In the genomic region with DNA sequence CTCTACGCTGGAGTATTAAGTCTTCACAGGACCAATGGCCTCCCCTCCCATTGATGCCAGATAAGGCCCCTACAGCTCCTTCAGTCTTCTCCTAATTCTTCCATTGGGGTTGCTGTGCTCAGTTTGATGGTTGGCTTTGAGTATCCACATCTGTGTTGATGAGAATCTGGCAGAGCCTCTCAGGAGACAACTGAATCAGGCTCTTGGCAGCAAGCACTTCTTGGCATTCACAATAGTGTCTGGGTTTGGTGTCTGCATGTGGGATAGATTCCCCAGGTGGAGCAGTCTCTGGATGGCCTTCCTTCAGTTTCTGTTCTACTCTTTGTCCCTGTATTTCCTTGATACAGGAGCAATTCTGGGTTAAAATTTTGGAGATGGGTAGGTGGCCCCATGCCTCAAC, we compare ENCODE assay signal across 29 mouse cellular contexts.
A peak's percentile ranks its signal among the peaks of the same experiment; 100 is the strongest.
DNase-seq lines count a peak whose midpoint lies in the region; ATAC-seq and TF ChIP-seq lines count a peak whose summit lies in the region.
"Had no signal": no experiment of that assay in that cellular context is flagged by ENCODE, and none has a peak within 500 bp of the region (broad histone marks: within the 10 kb centered on the region; RNA-seq: fewer than 3 reads in every experiment).

No protein-coding gene starts in this region.

- intact Hi-C loops in left cerebral cortex, postnatal 25 days (cut with DNase I), result no loop called here
- intact Hi-C loops in left cerebral cortex, postnatal 4 days (cut with DNase I), result no loop called here

- TF ChIP-seq POLR2A in testis, adult 2 months (IDR thresholded peaks at IDR 0.05; ENCODE audit: control insufficient read depth, low read depth, low read length), result no peak

- H3K27me3 ChIP-seq in forebrain, embryonic 14.5 days (replicated peaks; ENCODE audit: control insufficient read depth, insufficient read depth, low read length), result no peaks in the 10 kb centered on the region
- no peaks in the 10 kb centered on the region for H3K27me3 ChIP-seq in forebrain, embryonic 12.5 days
- H3K27me3 ChIP-seq in testis, adult 2 months (ENCODE audit: control insufficient read depth, insufficient read depth, low read length), result no peaks in the 10 kb centered on the region
- H3K27me3 ChIP-seq: CH12.LX; embryonic facial prominence, embryonic 13.5 days; forebrain, embryonic 15.5 days; heart, embryonic 13.5 days had no signal

- no peaks in the 10 kb centered on the region for H3K36me3 ChIP-seq in forebrain, embryonic 14.5 days (ENCODE audit: control insufficient read depth, insufficient read depth, low read length)
- no peaks in the 10 kb centered on the region for H3K36me3 ChIP-seq in forebrain, embryonic 12.5 days (replicated peaks)
- no peaks in the 10 kb centered on the region for H3K36me3 ChIP-seq in testis, adult 2 months (ENCODE audit: control insufficient read depth, insufficient read depth, low read length)
- H3K36me3 ChIP-seq: embryonic facial prominence, embryonic 13.5 days; forebrain, embryonic 10.5 days; forebrain, embryonic 15.5 days; G1E; heart, embryonic 10.5 days; heart, embryonic 13.5 days had no signal

- H3K4me3 ChIP-seq in forebrain, embryonic 14.5 days (ENCODE audit: low read depth, low read length), result no peak overlapping the region
- H3K4me3 ChIP-seq in forebrain, embryonic 12.5 days (replicated peaks), result no peak overlapping the region
- H3K4me3 ChIP-seq in testis, adult 2 months (ENCODE audit: control insufficient read depth, low read depth, low read length), result peak overlapping the region; percentile 24; the same call in 1 of the 2 replicates
- H3K4me3 ChIP-seq: embryonic facial prominence, embryonic 13.5 days; forebrain, embryonic 10.5 days; forebrain, embryonic 15.5 days; heart, adult 2 months; heart, embryonic 10.5 days; heart, embryonic 13.5 days had no signal

- H3K9me3 ChIP-seq in forebrain, embryonic 14.5 days (replicated peaks; ENCODE audit: control insufficient read depth, low read length), result no peaks in the 10 kb centered on the region
- no peaks in the 10 kb centered on the region for H3K9me3 ChIP-seq in forebrain, embryonic 12.5 days
- H3K9me3 ChIP-seq: embryonic facial prominence, embryonic 13.5 days; forebrain, embryonic 10.5 days; forebrain, embryonic 15.5 days; heart, embryonic 10.5 days; heart, embryonic 13.5 days had no signal

- H3K27ac ChIP-seq in forebrain, embryonic 14.5 days (ENCODE audit: low read depth, low read length), result no peak overlapping the region
- H3K27ac ChIP-seq in forebrain, embryonic 12.5 days, result no peak overlapping the region
- no peak overlapping the region for H3K27ac ChIP-seq in testis, adult 2 months (ENCODE audit: control insufficient read depth, insufficient read depth, low read depth, low read length)
- H3K27ac ChIP-seq: embryonic facial prominence, embryonic 13.5 days; forebrain, embryonic 10.5 days; forebrain, embryonic 15.5 days; heart, adult 2 months; heart, embryonic 10.5 days; heart, embryonic 13.5 days; hindbrain, embryonic 14.5 days; hindbrain, postnatal 0 days had no signal

- WGBS in forebrain, embryonic 14.5 days, result 92% methylated on average over 1 of the region's 1 CpGs
- 79% methylated on average over 1 of the region's 1 CpGs for WGBS in forebrain, embryonic 12.5 days

- no peaks in the 10 kb centered on the region for H3K4me1 ChIP-seq in forebrain, embryonic 14.5 days (ENCODE audit: control insufficient read depth, insufficient read depth, low read length)
- no peaks in the 10 kb centered on the region for H3K4me1 ChIP-seq in forebrain, embryonic 12.5 days
- H3K4me1 ChIP-seq in testis, adult 2 months (ENCODE audit: control insufficient read depth, insufficient read depth, low read length), result no peaks in the 10 kb centered on the region
- H3K4me1 ChIP-seq: embryonic facial prominence, embryonic 13.5 days; forebrain, embryonic 10.5 days; forebrain, embryonic 15.5 days; heart, embryonic 10.5 days; heart, embryonic 13.5 days had no signal

- H3K9ac ChIP-seq in forebrain, embryonic 14.5 days (ENCODE audit: low read length), result no peak overlapping the region
- no peak overlapping the region for H3K9ac ChIP-seq in forebrain, embryonic 12.5 days
- H3K9ac ChIP-seq: embryonic facial prominence, embryonic 13.5 days; forebrain, embryonic 15.5 days; heart, embryonic 13.5 days; hindbrain, embryonic 14.5 days had no signal

- DNase-seq in forebrain, embryonic 14.5 days (ENCODE audit: low spot score), result peak; percentile 17
- peak; percentile 23 to 65 for DNase-seq in left cerebral cortex, postnatal 25 days (ENCODE audit: low spot score in 2 of 2)
- DNase-seq in left cerebral cortex, postnatal 4 days, result no peak
- DNase-seq in testis, postnatal 14 days (ENCODE audit: low spot score), result no peak
- DNase-seq in right cerebral cortex, postnatal 25 days, result peak; percentile 22
- DNase-seq in adrenal gland, adult 8-10 months, result no peak
- DNase-seq: adrenal gland, adult 2 months; adrenal gland, postnatal 25 days; B cell, adult 2 months; cerebellum, adult 11 months; cerebellum, adult 2 months; cerebellum, adult 9-11 months; cerebellum, postnatal 25 days; gastrocnemius, postnatal 25 days; heart, adult 2 months; heart, postnatal 14 days; heart, postnatal 4 days had no signal

- H3K4me2 ChIP-seq in forebrain, embryonic 14.5 days (ENCODE audit: low read length), result no peak overlapping the region
- no peak overlapping the region for H3K4me2 ChIP-seq in forebrain, embryonic 12.5 days
- H3K4me2 ChIP-seq: embryonic facial prominence, embryonic 13.5 days; forebrain, embryonic 15.5 days; heart, embryonic 13.5 days; hindbrain, embryonic 14.5 days had no signal

- TF ChIP-seq CTCF in testis, adult 2 months (IDR thresholded peaks at IDR 0.05; ENCODE audit: control insufficient read depth, insufficient read depth, insufficient replicate concordance, low read depth, low read length), result no peak

- ATAC-seq in forebrain, embryonic 14.5 days, result no peak
- no peak for ATAC-seq in forebrain, embryonic 12.5 days (ENCODE audit: low FRiP score)
- ATAC-seq: forebrain, embryonic 15.5 days; hindbrain, postnatal 0 days; inflammation-experienced regulatory T-cells, adult 6 months had no signal

Comparison
In these comparisons a context has a peak if more than half of its experiments do, and no peak if none do; other contexts are left out.
1. DNase-seq: peak in forebrain, embryonic 14.5 days (single experiment), left cerebral cortex, postnatal 25 days (2 of 2) and right cerebral cortex, postnatal 25 days (single experiment); none in left cerebral cortex, postnatal 4 days (single experiment), testis, postnatal 14 days (single experiment) and adrenal gland, adult 8-10 months (single experiment).